Mouse (Mus musculus) stomach, postnatal 0 days (tissue): ENCODE results near the gene Abcc6. TPM values are rescaled to one million over a fixed set of nuclear protein-coding genes. Genes with fewer than 3 reads are reported as not detected.
"Not testable (repeated sequence)": the region's sequence is repeated elsewhere in the genome, so short reads cannot be mapped to it uniquely, and the experiment has no call there.

Source experiments
- ATAC-seq: fragments of 200-750 bp; cut with Nextera tagmentation; 2 replicates; pipeline ENCODE4 v1.8.0; 2017; ENCODE audit not compliant: low FRiP score, low TSS enrichment
- DNase-seq: peaks from one replicate; pipeline ENCODE4 v3.0.0-alpha.2; 2016; ENCODE audit warnings: low spot score
- H3K27ac ChIP-seq: fragments of 300-500 bp; sonication (generic); replicated peaks from 2 replicates; pipeline ENCODE4 v1.5.1; 2014; ENCODE audit warnings: mild to moderate bottlenecking, control low read depth
- H3K27me3 ChIP-seq: fragments of 300-500 bp; sonication (generic); 2 replicates; pipeline ENCODE4 v1.6.1; 2014; ENCODE audit warnings: low read length; ENCODE audit not compliant: control insufficient read depth, insufficient read depth
- H3K36me3 ChIP-seq: fragments of 300-500 bp; sonication (generic); 2 replicates; pipeline ENCODE4 v1.6.1; 2014; ENCODE audit warnings: low read length, mixed read lengths; ENCODE audit not compliant: control insufficient read depth, insufficient read depth
- H3K4me1 ChIP-seq: fragments of 300-500 bp; sonication (generic); replicated peaks from 2 replicates; pipeline ENCODE4 v1.6.1; 2014; ENCODE audit warnings: antibody characterized with exemption; ENCODE audit not compliant: control insufficient read depth, insufficient read depth
- H3K4me2 ChIP-seq: fragments of 300-500 bp; sonication (generic); replicated peaks from 2 replicates; pipeline ENCODE4 v1.6.1; 2014; ENCODE audit warnings: low read depth, mild to moderate bottlenecking, control low read depth, moderate library complexity
- H3K4me3 ChIP-seq: fragments of 300-500 bp; sonication (generic); 2 replicates; pipeline ENCODE4 v1.5.1; 2014; ENCODE audit warnings: low read depth, low read length, control low read depth
- H3K9ac ChIP-seq: fragments of 300-500 bp; sonication (generic); 2 replicates; pipeline ENCODE4 v1.6.1; 2014; ENCODE audit warnings: mild to moderate bottlenecking, low read length, control low read depth, mixed read lengths
- H3K9me3 ChIP-seq: fragments of 300-500 bp; sonication (generic); 2 replicates; pipeline ENCODE4 v1.6.1; 2016; ENCODE audit warnings: low read length; ENCODE audit not compliant: control insufficient read depth
- CTCF ChIP-seq: IDR thresholded peaks from 2 replicates; pipeline ENCODE4 v1.5.1; 2016; ENCODE audit warnings: antibody characterized with exemption, low read depth, mild to moderate bottlenecking, moderate library complexity
- EP300 ChIP-seq: optimal IDR thresholded peaks from 2 replicates; pipeline ENCODE3; 2016; ENCODE audit warnings: antibody characterized with exemption
- WGBS: fragments of 180-500 bp; shearing (Covaris S2); extraction: QIAGEN DNeasy Blood & Tissue Kit; methylation state at CpG from one replicate; pipeline ENCODE4 v1.1.7; 2014; 5-methylcytosine and 5-hydroxymethylcytosine counted together
- polyA plus RNA-seq: library from polyadenylated mRNA; unstranded; fragments of >200 nt; fragmentation: Nextera tagmentation; extraction: Ambion mirVana; gene quantifications from 2 replicates; pipeline ENCODE4 v1.2.1, GENCODE M21; 2015

Gene Abcc6
- polyA plus RNA-seq, 1 experiment from 2014 or later, result 0.44 TPM

GRCm38 (mm10) chr7:45943280-45943679 is 86.8 kb downstream of the Abcc6 start:
- not testable (repeated sequence) for H3K4me2 ChIP-seq, H3K36me3 ChIP-seq, ATAC-seq, H3K27ac ChIP-seq, DNase-seq, H3K9ac ChIP-seq, H3K4me1 ChIP-seq, H3K9me3 ChIP-seq, H3K4me3 ChIP-seq, H3K27me3 ChIP-seq
- TF ChIP-seq CTCF, result peak; percentile 65
- 78% methylated on average over 1 of the region's 1 CpGs for WGBS

- ATAC-seq, result no peak
- Histone ChIP-seq H3K4me2 (no peak overlapping the region), H3K9me3 (no peaks in the 10 kb centered on the region), H3K27ac (no peak overlapping the region), H3K4me1 (no peaks in the 10 kb centered on the region), H3K4me3 (no peak overlapping the region), H3K9ac (no peak overlapping the region), H3K36me3 (no peaks in the 10 kb centered on the region), H3K27me3 (no peaks in the 10 kb centered on the region)
- DNase-seq, result no peak
- WGBS, result 81% methylated on average over 9 of the region's 9 CpGs
- TF ChIP-seq CTCF (no peak), EP300 (no peak)
Measured at GRCm38 (mm10) chr7:45941986-45942385, 88.1 kb downstream of the Abcc6 start.

- H3K9me3 ChIP-seq, result no peaks in the 10 kb centered on the region
- 30% methylated on average over 2 of the region's 2 CpGs for WGBS
- H3K4me3 ChIP-seq, result no peak overlapping the region
- H3K9ac ChIP-seq, result no peak overlapping the region
- no peak overlapping the region for H3K27ac ChIP-seq
- no peaks in the 10 kb centered on the region for H3K27me3 ChIP-seq
- no peaks in the 10 kb centered on the region for H3K36me3 ChIP-seq
- TF ChIP-seq EP300 (no peak), CTCF (no peak)
- DNase-seq (no peak), ATAC-seq (no peak)
- H3K4me1 ChIP-seq, result no peaks in the 10 kb centered on the region
- no peak overlapping the region for H3K4me2 ChIP-seq
Measured at GRCm38 (mm10) chr7:45939836-45940235, 90.3 kb downstream of the Abcc6 start.

- TF ChIP-seq EP300 (no peak), CTCF (peak; percentile 87)
- Histone ChIP-seq H3K9me3 (no peaks in the 10 kb centered on the region), H3K4me2 (no peak overlapping the region), H3K27me3 (no peaks in the 10 kb centered on the region), H3K36me3 (no peaks in the 10 kb centered on the region), H3K27ac (no peak overlapping the region), H3K4me3 (no peak overlapping the region), H3K9ac (no peak overlapping the region), H3K4me1 (no peaks in the 10 kb centered on the region)
- DNase-seq (peak; percentile 74), ATAC-seq (peak; percentile 61)
- 16% methylated on average over 7 of the region's 7 CpGs for WGBS
Measured at GRCm38 (mm10) chr7:45935114-45935513, 95.0 kb downstream of the Abcc6 start.

GRCm38 (mm10) chr7:45933766-45934165 is 96.3 kb downstream of the Abcc6 start:
- not testable (repeated sequence) for ATAC-seq, H3K4me2 ChIP-seq, H3K27me3 ChIP-seq, H3K9me3 ChIP-seq, H3K36me3 ChIP-seq, H3K4me1 ChIP-seq, DNase-seq, H3K4me3 ChIP-seq, H3K27ac ChIP-seq, H3K9ac ChIP-seq
- WGBS, result 89% methylated on average over 12 of the region's 12 CpGs

- H3K27me3 ChIP-seq, result no peaks in the 10 kb centered on the region
- H3K9ac ChIP-seq, result no peak overlapping the region
- H3K27ac ChIP-seq, result no peak overlapping the region
- WGBS, result 92% methylated on average over 1 of the region's 1 CpGs
- ATAC-seq (no peak), DNase-seq (no peak)
- no peaks in the 10 kb centered on the region for H3K36me3 ChIP-seq
- TF ChIP-seq EP300 (no peak), CTCF (peak; percentile 54)
- H3K4me1 ChIP-seq, result no peaks in the 10 kb centered on the region
- no peaks in the 10 kb centered on the region for H3K9me3 ChIP-seq
- H3K4me3 ChIP-seq, result no peak overlapping the region
- H3K4me2 ChIP-seq, result no peak overlapping the region
Measured at GRCm38 (mm10) chr7:45929688-45930087, 100.4 kb downstream of the Abcc6 start.
